Mouse (Mus musculus) right cerebral cortex, postnatal 36 days (tissue): ENCODE measurements around the gene Anxa11.
"Not testable (repeated sequence)": the region's sequence is repeated elsewhere in the genome, so short reads cannot be mapped to it uniquely, and the experiment has no call there.

ENCODE experiments used
- DNase-seq, 2 experiments: peaks; one replicate each; pipeline ENCODE4 v3.0.0; 2022; ENCODE audit warnings: low spot score in 2 of 2, mixed read lengths in 1 of 2

Gene Anxa11

GRCm38 (mm10) chr14:25841991-25842687 lies at the start of gene Anxa11:
Gene Anxa11, plus strand, starts transcription at chr14:25842156.
- DNase-seq, result peak in 1 of 2 experiments; percentile 51

GRCm38 (mm10) chr14:25794331-25794730 lies 47.6 kb upstream of the Anxa11 start:
- no peak for DNase-seq

- no peak for DNase-seq
These were observed 46.9 kb upstream of the Anxa11 start for GRCm38 (mm10) chr14:25795067-25795466.

GRCm38 (mm10) chr14:25795561-25796174 lies 46.3 kb upstream of the Anxa11 start:
- DNase-seq, result no peak

DNA sequence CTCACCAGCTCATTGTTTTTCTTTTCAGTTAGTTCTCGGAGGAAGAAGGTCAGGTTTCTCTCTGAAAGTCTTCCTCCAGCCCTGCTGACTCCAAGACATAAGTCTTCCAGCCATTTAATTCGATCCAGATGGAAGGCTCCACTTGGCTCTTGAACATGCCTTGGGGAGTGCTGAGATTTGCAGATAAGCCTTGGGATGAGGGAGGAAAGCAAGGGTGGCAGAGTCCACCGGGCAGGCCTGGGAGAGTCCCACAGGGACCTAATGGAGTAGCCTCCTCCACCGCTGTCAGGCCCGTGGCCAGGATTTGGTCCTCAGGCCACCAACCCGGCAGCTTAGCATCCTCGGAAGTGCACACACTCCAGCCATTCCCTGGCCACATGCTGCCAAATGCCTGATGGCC lies 45.3 kb upstream of the Anxa11 start:
- DNase-seq, result no peak

DNA sequence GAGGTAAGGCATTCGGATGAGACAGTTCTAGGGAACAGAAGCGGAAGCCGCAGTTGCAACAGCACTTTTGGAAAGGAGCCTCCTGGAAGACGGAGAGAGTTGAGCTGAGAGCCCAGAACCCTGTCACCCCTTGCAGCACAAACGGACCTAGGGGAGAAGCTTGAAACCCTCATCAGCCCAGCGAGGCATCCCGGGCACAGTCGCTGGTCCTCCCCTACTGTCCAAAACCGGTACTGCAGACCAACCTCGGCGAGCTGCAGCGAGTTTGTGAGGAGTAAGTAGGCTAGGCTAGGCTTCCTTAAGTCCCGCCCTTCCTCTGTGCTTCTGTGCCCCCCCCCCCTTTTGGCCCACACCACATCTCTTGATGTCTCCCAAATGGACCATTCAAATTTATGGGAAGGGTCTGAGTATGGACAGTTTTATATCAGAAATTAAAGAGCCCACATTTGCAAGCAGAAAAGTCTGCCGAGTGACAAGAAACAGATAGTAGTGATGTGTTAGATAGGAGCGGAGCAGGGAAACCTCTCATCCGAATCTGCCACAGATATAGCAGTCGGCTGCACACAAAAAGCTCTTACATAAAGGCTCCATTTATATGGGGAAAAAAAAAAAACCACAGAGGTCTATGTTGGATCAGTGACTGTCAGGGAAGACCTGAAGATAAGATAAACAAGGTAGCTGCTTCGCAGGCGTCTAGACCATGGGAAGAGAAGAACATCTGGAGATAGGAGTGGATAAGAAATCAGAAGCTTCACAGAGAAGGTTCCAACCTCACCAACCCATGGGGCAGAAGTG lies 41.6 kb upstream of the Anxa11 start:
- DNase-seq, result peak; percentile 53 to 68

GRCm38 (mm10) chr14:25802511-25802910 lies 39.4 kb upstream of the Anxa11 start:
- DNase-seq, result no peak

- DNase-seq, result no peak
These were observed 38.6 kb upstream of the Anxa11 start for GRCm38 (mm10) chr14:25803246-25803809.

DNA sequence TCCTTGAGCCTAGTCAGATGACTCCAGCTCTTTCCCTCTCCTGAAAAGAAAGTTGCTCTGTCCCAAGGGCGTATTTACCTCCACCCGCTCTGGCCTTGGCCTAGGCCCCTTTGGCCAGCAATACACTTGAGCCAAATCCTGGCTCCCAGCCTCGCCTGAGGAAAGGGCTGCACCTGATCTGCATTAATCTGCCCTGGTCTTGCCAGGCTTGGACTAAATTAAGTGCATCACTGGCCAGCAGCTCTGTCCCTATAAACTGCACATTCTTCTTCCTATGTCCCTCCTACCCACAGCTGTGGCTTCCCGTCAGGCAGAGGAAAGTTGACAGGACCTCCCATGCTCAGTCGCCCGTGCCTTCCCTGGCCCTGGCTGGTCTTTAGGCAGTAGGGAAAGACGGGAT lies 36.1 kb upstream of the Anxa11 start:
- DNase-seq, result no peak

DNA sequence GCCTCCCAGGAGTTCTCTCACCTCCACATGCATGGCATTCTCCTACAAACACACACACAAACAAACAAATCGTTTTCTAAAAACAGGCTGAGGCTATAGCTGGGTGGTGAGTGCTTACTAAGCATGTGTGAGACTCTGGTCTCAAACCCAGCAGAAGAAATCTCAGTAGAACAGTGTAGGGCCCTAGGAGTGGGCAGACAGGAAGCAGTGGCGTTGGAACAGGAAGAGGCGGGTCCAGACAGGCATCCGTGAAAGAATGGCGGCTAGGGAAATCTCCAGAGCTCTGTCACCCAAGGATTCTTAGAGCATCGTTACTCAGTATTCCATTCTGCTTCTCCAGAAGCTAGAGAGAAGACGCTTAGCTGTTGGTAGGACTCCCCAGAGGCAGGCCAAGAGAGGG lies 35.4 kb upstream of the Anxa11 start:
- DNase-seq, result no peak

GRCm38 (mm10) chr14:25811026-25811425 lies 30.9 kb upstream of the Anxa11 start:
- DNase-seq, result not testable (repeated sequence)

GRCm38 (mm10) chr14:25814140-25814539 lies 27.8 kb upstream of the Anxa11 start:
- no peak for DNase-seq

DNA sequence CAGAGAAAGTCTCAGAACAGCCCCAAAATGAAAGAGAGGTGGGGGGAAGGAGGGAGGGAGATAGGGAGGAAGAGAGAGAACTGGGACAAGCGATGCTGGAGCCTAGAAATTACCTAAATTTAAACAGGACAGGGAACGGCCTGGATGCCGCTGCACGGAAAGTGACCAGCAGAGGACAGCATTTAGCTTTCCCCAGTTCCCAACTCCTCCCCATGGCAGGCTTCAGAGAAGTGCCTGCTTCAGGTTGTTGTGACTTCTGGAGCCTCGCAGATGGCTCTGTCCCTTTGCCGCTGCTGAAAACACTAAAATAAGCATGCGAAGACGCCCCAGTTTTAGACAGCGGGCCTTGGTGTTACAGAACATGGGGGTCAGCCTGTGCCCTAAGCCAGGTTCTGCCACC lies 25.5 kb upstream of the Anxa11 start:
- DNase-seq, result peak; percentile 37 to 39

- DNase-seq, result no peak
These were observed 19.4 kb upstream of the Anxa11 start for GRCm38 (mm10) chr14:25822584-25822983.

DNA sequence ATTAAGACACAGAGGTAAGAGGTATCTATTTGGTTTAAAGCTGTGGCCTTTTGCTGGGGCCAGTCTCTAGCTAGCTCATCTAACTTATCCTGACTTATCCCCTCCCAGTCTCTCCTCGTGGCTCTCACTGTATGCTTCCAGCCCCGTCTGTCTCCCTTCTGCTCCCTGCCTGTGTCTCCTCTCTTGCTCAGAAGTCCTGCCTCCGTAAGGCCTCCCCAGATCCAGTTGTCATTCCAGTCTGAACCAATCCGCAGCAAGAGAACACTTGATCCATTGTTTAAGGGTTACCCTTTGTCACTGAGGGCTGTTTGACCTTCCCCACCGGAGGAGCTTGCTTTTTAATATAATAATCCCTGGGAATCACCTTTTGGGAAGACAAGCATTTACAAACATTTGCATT lies 17.0 kb upstream of the Anxa11 start:
- no peak for DNase-seq

GRCm38 (mm10) chr14:25825880-25826626 lies 15.9 kb upstream of the Anxa11 start:
- DNase-seq, result no peak

DNA sequence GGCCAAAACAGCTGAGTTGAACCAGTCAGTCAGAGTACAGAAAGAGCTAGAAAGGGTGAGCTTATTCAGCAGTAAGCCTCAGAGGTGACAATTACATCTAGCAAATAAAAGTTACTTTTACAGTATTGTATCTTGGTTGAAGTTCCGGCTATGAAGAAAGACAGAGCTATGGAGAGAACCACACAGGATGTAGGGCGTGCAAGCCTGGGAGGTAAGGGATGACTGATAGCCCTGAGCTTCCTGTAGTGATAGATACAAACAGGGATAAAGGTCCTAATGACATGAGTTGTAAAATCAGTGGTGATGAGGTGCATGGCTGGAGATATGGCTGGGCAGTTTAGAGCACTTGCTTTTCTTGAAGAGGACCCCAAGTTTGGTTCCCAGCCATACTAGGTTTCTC lies 15.1 kb upstream of the Anxa11 start:
- DNase-seq, result no peak

- DNase-seq, result no peak
These were observed 10.6 kb upstream of the Anxa11 start for GRCm38 (mm10) chr14:25831332-25831731.

GRCm38 (mm10) chr14:25832301-25832700 lies 9.7 kb upstream of the Anxa11 start:
- DNase-seq, result peak; percentile 33 to 63

DNA sequence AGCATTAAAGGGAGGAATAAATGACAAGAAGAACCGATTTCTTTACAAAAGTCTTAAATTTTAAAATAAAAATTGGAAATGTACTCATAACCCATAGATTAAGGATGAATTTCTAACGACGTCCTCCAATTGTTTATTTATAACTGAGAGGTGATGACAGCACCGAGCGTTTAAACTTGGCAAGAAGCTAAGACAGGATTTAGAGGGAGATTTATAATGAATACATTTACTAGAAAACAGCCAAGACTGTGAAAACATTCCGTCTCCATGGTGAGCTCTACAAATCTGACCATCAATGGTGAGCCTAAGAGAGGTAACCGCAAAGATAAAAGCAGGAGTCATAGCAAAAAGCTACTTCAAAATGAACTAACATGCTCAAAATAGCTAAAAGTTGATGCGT lies 3.5 kb upstream of the Anxa11 start:
- DNase-seq, result no peak

- no peak for DNase-seq
These were observed 2.2 kb upstream of the Anxa11 start for GRCm38 (mm10) chr14:25839791-25840190.

DNA sequence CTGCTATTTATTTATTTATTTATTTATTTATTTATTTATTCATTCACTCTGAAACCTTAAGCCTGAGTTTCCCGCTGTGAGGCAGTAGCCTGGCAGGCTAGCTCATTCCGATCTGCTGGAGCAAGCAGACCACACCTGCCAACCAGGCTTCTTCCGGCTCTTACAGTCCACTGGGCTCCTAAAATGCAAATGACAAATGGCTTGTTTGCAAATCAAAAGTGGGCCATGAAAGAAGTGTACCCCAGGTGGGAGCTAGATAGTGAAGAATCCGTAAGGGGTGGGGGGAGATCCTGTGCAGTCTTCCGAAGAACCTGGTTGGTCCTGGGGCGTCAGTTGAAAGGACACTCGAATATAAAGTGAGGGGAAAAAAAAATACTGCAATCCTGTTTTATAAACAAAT lies 995 bp upstream of the Anxa11 start:
- DNase-seq, result no peak
